Mouse (Mus musculus) T-helper 1 cell (primary cell): Measurements from ENCODE around the gene Afap1.

ENCODE experiments used
- in situ Hi-C: fragments of 300-600 bp; cut with MboI, MseI; formaldehyde crosslinking; loops from one replicate; pipeline ENCODE4 v1.15.1; 2025; ENCODE audit warnings: high pct_unique_total_duplicates

The Afap1 gene

DNA sequence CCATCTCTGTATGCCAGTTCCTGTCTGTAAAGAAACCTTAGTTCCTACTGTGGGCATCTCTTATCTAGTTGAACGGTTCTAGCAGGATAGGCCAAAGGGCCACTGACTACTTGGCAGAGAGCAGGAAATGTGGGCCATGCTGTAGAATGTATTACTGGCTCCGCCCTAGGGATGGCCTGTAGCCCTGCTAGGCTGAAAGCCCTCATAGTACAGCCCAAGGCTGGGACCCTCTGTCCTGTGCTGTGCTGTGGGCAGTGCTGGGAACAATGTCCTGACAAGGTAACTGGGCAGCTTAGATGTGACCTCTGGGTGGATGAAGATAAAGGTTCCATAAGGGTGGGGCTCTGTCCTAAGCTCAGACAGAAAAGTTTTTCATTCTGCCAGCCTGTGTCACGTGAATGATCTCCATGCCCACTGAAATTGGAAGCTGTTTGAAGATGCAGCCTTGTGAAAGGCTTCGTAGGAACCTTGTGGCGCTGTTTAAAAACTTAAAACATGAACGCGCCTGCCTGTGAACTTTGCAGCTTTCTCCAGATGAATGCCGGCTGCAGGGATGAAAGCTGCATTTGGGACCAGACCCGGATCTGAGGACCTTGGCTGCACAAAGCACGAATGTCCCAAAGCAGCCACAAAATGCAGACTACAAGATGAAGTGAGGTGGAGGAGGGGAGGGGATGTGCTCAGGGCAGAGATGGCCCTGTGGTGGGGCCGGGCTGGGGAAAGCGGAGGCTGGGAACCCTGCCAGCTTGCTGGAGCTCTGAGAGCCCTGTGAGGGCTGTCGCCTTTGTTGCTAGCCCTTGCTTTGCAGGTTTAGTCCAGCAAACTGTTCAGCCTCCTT is 147.5 kb downstream of the Afap1 start:
- in situ Hi-C loops: no loop called here

GRCm38 (mm10) chr5:36041236-36041562 is 148.1 kb downstream of the Afap1 start:
- in situ Hi-C loops: no loop called here

- in situ Hi-C loops: no loop called here
These were observed 148.6 kb downstream of the Afap1 start for GRCm38 (mm10) chr5:36041756-36042155.

GRCm38 (mm10) chr5:36043154-36043553 is 150.0 kb downstream of the Afap1 start:
- in situ Hi-C loops: no loop called here
